Mouse (Mus musculus): ENCODE results near the gene Sh2d7.
A peak's percentile ranks its signal among the peaks of the same experiment; 100 is the strongest.

Sh2d7 gene

DNA sequence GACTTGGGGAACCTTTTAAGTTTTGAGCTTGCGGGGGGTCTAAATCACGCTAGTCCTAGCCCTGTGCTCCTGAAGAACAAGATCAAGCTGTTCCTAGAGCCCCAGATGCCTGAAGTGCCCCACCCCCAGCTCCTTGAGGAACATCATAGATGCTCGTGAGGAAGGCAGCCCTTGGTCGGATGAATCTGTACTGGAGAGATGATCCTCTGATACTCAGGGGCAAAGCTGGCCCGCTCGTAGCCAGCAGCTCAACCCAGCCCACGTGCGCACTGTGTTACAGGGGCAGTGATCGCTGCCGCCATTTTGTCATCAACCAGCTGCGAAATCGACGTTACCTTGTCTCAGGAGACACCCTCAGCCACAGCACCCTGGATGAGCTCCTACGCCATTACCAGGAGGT is at the start of gene Sh2d7:
Gene Sh2d7 (plus strand): TSS at position 301 of the 400 bp plus-strand sequence.
- no peak for DNase-seq (ENCODE audit: extremely low read depth, insufficient read length, low spot score)

DNA sequence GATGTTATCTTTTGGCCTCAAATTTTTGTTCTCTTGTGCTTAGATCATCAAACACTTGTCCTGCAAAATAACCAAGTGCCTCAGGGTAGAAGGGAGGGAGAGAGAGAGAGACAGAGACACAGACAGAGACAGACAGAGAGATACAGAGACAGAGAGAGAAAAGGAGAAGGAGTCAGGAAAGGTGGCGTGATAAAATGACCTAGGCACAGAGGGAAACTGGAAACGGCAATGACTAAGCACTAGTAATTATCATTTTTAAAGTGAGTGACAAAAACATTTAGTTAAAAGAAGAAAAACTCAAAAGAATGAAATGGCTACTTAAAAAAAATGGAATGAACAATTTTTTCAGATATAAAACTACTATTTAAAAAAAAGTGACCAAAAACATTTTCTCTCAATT is 49.2 kb upstream of the Sh2d7 start:
- DNase-seq (ENCODE audit: extremely low read depth, insufficient read length, low spot score): no peak

DNA sequence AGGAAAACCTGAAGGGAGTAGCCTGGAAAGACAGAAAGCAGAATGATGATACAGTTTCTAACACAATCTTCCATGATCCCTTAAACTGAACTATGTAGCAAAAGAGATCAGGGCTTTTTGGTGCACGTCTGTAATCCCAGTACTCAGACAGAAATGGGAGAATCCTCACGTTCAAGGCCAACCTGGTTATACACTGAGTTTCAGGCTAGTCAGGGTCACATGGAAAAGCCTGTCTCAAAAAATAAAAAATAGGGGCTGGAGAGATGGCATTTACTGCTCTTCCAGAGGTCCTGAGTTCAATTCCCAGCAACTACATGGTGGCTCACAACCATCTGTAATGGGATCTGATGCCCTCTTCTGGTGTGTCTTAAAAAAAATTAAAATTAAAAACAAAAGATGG is 48.4 kb upstream of the Sh2d7 start:
- no peak for DNase-seq (ENCODE audit: extremely low read depth, insufficient read length, low spot score)

- DNase-seq (ENCODE audit: extremely low read depth, insufficient read length, low spot score): no peak
Measured at GRCm38 (mm10) chr9:54499291-54499690, 39.5 kb upstream of the Sh2d7 start.

- DNase-seq (ENCODE audit: extremely low read depth, insufficient read length, low spot score): no peak
Measured at GRCm38 (mm10) chr9:54499791-54500190, 39.0 kb upstream of the Sh2d7 start.

- DNase-seq (ENCODE audit: extremely low read depth, insufficient read length, low spot score): no peak
Measured at GRCm38 (mm10) chr9:54500832-54501452, 37.8 kb upstream of the Sh2d7 start.

GRCm38 (mm10) chr9:54501453-54502110 is 37.2 kb upstream of the Sh2d7 start, which contains the start of gene Dmxl2:
Gene Dmxl2 (minus strand): TSS chr9:54501626.
- DNase-seq (ENCODE audit: extremely low read depth, insufficient read length, low spot score): peak; percentile 88

GRCm38 (mm10) chr9:54502111-54502495 is 36.7 kb upstream of the Sh2d7 start:
- no peak for DNase-seq (ENCODE audit: extremely low read depth, insufficient read length, low spot score)

- no peak for DNase-seq (ENCODE audit: extremely low read depth, insufficient read length, low spot score)
Measured at GRCm38 (mm10) chr9:54502873-54503272, 35.9 kb upstream of the Sh2d7 start.

DNA sequence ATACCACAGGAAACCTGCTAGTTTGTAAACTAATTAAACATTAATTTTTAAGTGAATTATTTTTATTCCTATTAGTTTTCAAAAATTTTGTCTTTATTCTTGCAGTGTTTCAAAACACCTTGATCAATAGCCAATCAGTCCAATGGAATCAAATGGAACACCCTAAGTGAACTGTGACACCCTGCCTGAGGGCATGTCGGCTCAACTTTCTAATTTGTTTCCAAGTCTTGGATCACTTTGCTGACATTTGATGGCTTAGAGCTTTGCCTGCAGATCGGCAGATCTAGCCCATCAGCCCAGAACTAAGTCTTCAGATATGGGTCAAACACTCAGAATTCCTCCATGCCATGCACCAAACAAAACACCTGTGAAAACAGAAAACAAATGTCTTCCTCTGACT is 22.8 kb upstream of the Sh2d7 start:
- DNase-seq (ENCODE audit: extremely low read depth, insufficient read length, low spot score): no peak

- DNase-seq (ENCODE audit: extremely low read depth, insufficient read length, low spot score): no peak
Measured at GRCm38 (mm10) chr9:54518921-54519320, 19.9 kb upstream of the Sh2d7 start.

- no peak for DNase-seq (ENCODE audit: extremely low read depth, insufficient read length, low spot score)
Measured at GRCm38 (mm10) chr9:54520286-54520685, 18.5 kb upstream of the Sh2d7 start.

DNA sequence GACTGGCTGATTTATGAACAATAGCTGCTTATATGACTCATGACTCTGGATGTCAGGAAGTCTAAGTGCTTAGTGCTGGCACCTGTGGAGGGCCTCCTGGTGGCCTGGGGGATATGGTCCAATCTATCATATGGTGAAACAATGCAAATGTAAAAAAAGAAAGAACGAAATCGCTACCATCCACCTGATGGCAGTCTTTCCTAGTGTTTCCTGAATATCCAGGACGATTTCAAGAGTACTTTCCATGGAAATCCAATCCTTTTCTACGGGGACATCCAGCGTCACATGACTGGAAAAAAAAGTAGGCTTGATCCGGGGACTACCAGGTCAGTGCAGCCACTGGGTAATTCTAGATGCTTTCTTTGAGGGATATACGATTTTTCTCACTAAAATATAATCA is 11.1 kb upstream of the Sh2d7 start:
- DNase-seq (ENCODE audit: extremely low read depth, insufficient read length, low spot score): no peak

GRCm38 (mm10) chr9:54529950-54530349 is 8.8 kb upstream of the Sh2d7 start:
- no peak for DNase-seq (ENCODE audit: extremely low read depth, insufficient read length, low spot score)

DNA sequence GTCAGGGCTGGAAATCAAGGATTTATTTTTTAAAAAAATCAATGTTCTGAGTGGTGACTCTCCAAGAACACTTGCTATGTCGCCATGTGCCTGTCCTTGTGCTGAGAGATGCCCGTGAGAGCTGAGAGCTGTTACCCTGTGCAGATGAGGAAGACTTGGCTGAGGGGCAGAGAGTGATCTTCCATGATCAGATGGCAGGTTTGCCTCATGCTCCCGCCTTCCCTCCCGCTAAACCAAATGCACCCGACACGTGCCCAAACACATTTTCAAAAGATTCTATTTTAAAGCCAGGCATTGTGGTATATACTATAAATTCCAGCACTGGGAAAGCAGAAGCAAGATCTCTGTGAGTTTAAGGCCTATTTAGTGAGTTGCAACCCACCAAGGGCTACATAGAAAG is 7.9 kb upstream of the Sh2d7 start:
- DNase-seq (ENCODE audit: extremely low read depth, insufficient read length, low spot score): no peak

GRCm38 (mm10) chr9:54531421-54531820 is 7.4 kb upstream of the Sh2d7 start:
- no peak for DNase-seq (ENCODE audit: extremely low read depth, insufficient read length, low spot score)

GRCm38 (mm10) chr9:54532926-54533325 is 5.9 kb upstream of the Sh2d7 start:
- no peak for DNase-seq (ENCODE audit: extremely low read depth, insufficient read length, low spot score)

DNA sequence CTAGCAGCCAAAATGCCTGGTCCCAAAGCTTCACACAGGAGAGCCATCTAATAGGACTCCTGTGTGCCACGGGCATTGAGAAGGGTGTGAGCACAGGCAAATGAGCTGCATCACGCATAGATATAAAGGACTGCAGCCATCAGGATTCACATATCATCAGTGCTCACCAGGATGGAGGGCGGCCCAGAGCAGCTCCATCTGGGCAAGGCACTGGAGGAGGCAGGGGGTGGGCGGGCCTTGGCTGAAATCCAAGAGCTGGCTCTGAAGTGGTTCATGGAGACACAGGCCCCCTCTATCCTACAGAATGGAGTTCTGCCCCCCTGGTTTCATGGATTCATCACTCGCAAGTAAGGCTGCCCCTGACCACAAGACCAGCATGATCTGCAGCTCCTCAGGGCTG is 4.8 kb upstream of the Sh2d7 start:
- no peak for DNase-seq (ENCODE audit: extremely low read depth, insufficient read length, low spot score)

- no peak for DNase-seq (ENCODE audit: extremely low read depth, insufficient read length, low spot score)
Measured at GRCm38 (mm10) chr9:54536236-54536635, 2.5 kb upstream of the Sh2d7 start.

DNA sequence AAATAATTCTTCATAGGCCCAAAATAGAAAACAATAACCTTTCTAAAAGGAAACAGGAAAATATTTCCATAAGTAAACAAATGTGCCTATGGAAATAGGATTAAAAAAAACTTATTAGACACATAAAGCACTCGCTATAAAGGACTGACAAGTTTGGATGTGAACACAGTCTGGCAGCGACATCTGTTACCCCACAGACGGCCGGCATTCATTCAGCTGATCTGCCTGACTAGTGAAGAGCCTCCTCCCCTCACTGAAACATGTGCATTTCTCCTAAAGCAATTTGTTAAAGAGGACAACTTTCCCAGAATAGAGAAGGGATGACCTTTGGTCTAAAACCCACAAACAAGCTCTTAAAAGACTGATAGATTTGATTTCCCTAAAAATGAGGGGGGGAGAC is 1.8 kb upstream of the Sh2d7 start:
- no peak for DNase-seq (ENCODE audit: extremely low read depth, insufficient read length, low spot score)

DNA sequence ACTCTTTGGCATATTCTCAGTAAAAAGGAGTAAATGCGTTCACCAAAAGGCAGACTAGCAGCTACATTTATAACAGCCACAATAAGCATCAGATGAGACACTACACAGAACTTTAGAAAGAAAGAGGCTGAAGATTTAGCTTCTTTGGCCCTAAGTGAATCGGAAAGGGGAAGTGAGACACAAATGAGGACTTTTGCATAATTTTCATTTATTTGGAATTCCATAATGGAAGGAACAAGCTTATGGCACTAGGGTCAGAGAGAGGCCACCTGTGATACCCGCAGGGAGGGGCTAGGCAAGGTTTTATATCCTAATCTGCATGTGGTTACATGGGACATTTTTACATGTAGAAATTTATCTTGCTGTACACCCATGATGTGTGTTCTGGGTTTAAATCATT is 1.3 kb upstream of the Sh2d7 start:
- no peak for DNase-seq (ENCODE audit: extremely low read depth, insufficient read length, low spot score)

DNA sequence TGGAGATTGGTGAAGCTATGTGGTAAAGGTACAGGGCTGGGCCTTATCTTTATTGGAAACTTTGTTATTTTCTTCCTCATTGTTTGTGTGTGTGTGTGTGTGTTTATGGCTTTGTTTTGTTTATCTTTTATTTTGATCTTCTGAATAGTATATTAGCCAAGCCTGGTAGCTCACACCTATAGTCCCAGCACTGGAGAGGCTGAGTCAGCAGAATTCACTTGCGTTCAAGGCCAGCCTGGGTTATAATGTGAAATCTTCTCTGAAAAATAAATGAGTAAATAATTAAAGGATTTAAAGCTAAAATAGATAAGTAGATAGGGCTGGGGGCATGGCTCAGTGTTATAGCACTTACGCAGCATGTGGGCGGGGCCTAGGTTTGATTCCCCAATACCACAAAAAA is 540 bp upstream of the Sh2d7 start:
- DNase-seq (ENCODE audit: extremely low read depth, insufficient read length, low spot score): no peak

- no peak for DNase-seq (ENCODE audit: extremely low read depth, insufficient read length, low spot score)
Measured at GRCm38 (mm10) chr9:54540801-54541200, 2.0 kb downstream of the Sh2d7 start.

Measured in 3134 (cell line).